Mouse (Mus musculus): ENCODE data around the gene Cnn3.

Cnn3 gene

GRCm38 (mm10) chr3:121425861-121426620 lies at the start of gene Cnn3:
Gene Cnn3, plus strand, starts transcription at chr3:121426497.
- peak; percentile 96 for DNase-seq (ENCODE audit: low spot score)

GRCm38 (mm10) chr3:121378708-121379612 lies 47.3 kb upstream of the Cnn3 start:
- peak; percentile 74 for DNase-seq (ENCODE audit: low spot score)

DNA sequence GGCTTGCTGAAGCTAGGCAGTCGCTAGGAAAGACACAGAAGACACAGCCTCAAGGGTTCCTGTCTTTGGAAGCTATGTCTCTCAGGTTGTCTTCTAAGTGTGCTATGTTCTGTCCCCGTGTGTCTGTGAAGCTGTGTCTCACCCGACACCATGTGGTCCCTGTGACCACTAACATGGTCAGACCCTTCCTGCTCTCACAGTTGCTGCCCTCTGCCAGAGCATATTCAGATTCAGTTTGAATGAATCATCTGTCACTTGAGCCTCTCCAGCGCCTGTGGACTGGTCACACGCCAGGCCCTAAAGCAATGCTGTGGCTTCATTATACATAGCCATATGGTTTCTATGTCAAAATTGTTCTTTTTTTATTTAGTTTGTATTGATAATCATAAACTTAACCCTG lies 46.6 kb upstream of the Cnn3 start:
- DNase-seq (ENCODE audit: low spot score) = no peak

DNA sequence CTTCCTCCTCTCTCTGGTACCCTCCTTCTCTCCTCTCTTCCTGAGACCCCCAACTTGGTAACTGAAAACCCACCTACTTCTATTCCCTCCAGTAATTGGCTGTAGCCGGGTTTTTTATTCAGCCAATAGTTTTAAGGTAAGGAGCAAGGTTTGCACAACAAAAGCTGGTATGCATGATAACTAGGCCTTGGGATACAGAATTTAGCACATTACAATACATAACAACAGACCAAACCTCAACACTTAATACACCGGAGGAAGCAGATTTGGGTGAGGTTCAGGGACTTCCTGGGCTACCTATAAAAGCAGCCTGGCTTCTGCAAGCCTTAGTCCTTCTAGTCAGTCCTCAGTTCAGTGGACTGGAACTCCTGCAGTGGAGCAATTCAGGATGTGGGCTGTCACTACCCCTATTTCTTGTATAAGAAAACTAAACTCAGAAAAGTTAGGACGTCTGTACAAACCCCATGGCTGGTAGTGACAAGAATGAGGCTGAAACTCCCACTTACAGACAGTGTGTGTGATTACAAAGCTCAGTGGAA lies 38.8 kb upstream of the Cnn3 start:
- no peak for DNase-seq (ENCODE audit: low spot score)

DNA sequence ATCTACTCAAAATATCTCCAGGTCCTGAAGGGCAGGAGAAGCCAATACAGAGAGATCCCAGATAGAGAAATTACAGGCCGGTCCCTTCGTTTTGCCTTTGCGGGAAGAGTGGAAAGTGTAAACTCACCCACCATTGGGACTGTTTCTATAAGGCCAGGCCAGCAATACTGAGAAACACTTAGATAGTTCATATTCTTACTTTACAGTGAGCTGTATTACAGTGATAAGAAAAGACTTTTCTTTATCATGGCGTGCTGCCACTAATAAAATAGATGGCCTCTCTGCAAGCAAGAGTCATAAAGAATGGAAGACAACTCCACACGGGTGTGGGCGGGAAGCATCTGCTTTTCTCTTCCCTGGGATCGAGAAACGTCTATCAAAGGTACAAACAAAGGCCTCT lies 36.9 kb upstream of the Cnn3 start:
- DNase-seq (ENCODE audit: low spot score) = no peak

DNA sequence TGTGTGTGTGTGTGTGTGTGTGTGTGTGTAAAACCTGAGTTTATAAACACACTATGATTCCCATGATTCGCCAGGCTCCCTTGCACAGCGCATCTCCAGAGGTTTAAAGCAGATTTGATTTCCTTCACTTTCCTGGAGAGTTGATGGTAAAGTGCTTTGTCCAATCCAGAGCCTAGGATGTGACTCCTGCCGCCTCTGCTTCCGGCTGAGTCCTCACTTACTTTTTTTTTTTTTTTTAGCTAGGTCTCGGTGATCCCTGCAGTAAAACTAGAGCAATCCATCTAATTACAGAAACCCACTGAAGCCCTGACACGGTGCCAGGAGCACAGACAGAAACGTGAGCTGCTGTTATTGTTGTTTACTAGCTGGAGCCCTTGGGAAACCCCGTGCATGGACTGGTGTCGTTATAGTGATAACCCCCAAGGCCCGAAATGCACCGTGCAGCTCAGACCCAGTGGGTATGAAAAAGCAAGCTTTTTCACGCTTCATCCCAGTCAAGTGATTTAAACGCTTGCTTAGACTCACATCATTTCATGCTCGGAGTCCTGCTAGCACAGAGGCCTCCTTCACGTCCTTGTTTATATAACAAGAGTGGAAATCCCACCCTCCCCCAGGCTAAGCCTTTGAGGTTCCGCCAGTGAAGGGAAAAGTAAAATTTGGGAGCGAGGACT lies 36.3 kb upstream of the Cnn3 start:
- peak; percentile 16 for DNase-seq (ENCODE audit: low spot score)

GRCm38 (mm10) chr3:121390724-121391123 lies 35.6 kb upstream of the Cnn3 start:
- DNase-seq (ENCODE audit: low spot score) = no peak

- DNase-seq (ENCODE audit: low spot score) = no peak
Observed at GRCm38 (mm10) chr3:121395588-121396295, 30.6 kb upstream of the Cnn3 start.

DNA sequence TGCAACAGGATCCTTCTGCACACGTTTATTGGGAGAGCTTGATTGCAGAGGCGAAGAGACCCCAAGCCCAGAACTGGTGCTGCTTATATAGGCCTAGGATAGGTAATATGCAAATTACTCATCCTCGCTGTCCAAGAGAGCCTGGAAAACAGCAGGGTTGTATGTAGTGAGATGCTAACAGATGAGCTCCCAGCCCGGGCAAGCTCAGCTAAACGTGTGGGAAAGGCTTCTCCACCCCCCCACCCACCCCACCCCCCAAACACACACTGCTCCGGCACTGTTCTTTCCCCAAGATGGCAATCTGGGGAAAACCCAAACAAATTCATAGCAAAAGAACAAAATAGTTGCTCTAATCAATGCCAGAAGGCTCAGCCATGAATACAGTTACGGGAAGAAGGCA lies 29.7 kb upstream of the Cnn3 start:
- no peak for DNase-seq (ENCODE audit: low spot score)

DNA sequence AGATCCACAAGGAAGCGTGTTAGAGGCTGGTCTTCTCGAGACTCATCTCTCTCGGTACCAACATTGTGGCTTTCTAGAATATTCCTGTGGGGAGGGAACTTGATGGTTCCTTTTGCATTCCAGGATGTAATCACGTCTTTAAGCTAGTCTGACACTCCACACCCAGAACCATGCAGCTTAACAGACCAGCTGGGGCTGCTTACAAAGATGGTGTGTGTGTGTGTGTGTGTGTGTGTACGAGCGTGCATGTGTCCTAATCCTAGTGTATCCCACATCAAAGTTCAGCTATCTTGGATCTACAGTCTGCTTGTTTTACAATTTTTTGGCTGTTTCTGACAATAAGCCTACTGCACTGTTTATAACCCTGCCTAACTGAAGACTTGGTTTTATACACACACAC lies 29.3 kb upstream of the Cnn3 start:
- no peak for DNase-seq (ENCODE audit: low spot score)

DNA sequence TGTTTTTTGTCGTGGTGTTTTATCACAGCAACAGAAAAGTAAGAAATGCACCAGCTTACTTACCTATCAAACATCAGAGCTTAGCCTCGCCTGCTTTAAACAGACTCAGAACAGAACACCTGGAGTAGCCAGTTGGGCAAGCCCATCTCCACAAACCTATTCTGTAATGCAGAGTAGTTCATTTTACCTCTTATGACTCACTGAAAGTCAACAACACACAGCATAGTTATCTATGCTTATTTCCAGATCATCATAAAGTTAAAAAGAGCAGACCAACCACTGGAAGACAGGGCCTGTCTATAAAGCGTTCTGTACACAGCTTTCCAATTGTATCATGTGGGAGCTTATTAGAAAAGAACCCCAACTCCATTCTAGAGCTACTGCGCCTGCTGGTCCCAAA lies 24.9 kb upstream of the Cnn3 start:
- DNase-seq (ENCODE audit: low spot score) = no peak

DNA sequence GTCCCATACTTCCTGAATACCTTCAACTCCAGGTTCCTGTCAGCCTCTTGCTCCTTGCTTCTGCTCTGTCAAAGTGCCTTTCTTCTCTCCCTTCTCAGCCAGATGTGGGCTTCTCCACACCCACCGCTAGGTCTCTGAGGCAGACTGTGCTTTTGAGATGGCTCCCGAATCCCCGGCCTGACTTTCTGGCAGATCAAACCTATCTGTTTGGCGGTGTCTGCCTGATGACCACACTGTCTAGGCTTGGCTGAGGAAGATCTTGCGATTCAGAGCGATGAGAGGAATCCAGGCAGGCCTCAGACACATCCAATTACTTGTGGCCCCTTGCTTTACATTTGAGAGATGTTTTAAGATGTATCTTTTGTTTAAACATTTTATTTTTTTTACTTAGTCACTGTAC lies 24.2 kb upstream of the Cnn3 start:
- no peak for DNase-seq (ENCODE audit: low spot score)

GRCm38 (mm10) chr3:121403449-121403848 lies 22.8 kb upstream of the Cnn3 start:
- DNase-seq (ENCODE audit: low spot score) = no peak

- no peak for DNase-seq (ENCODE audit: low spot score)
Observed at GRCm38 (mm10) chr3:121405101-121405500, 21.2 kb upstream of the Cnn3 start.

- no peak for DNase-seq (ENCODE audit: low spot score)
Observed at GRCm38 (mm10) chr3:121407417-121407816, 18.9 kb upstream of the Cnn3 start.

DNA sequence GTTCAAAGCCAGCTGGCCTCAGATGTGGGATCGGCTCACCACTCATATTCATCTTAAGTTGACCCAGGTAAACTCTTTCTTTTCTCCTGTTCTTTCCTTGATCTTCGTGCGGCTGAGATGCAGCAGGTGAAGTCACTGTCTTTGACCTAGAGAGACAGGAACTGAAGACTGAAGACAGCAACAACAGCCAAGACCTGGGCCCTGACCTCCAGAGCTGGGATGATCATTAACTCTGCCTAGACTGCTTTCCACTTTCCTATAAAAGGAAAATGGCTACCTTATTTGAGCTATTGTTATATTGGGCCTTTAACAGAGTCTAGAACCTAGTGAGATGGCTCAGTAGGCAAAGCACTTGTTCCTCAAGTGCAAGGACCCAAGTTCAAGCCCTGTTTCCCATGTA lies 17.9 kb upstream of the Cnn3 start:
- peak; percentile 38 for DNase-seq (ENCODE audit: low spot score)

GRCm38 (mm10) chr3:121411450-121411849 lies 14.8 kb upstream of the Cnn3 start:
- DNase-seq (ENCODE audit: low spot score) = peak; percentile 20

GRCm38 (mm10) chr3:121416171-121417154 lies 9.8 kb upstream of the Cnn3 start:
- no peak for DNase-seq (ENCODE audit: low spot score)

GRCm38 (mm10) chr3:121417379-121418250 lies 8.7 kb upstream of the Cnn3 start:
- DNase-seq (ENCODE audit: low spot score) = no peak

- no peak for DNase-seq (ENCODE audit: low spot score)
Observed at GRCm38 (mm10) chr3:121418251-121418601, 8.1 kb upstream of the Cnn3 start.

All from yolk sac, embryonic 10.5 days (tissue).